Mouse (Mus musculus) splenic B cell, adult 2 months (primary cell): ENCODE data around the gene Lix1l.

Source experiments
- DNase-seq: peaks from one replicate; pipeline ENCODE4 v3.0.0-alpha.2; 2011; ENCODE audit warnings: low read depth, low spot score
- H3K27me3 ChIP-seq: 2 replicates; pipeline ENCODE4 v1.6.1; 2012; ENCODE audit warnings: mild to moderate bottlenecking, low read length, moderate library complexity, mixed read lengths; ENCODE audit not compliant: control insufficient read depth, poor library complexity, insufficient read depth, severe bottlenecking
- H3K36me3 ChIP-seq: 2 replicates; pipeline ENCODE4 v1.6.1; 2012; ENCODE audit warnings: mild to moderate bottlenecking, low read length, moderate library complexity, mixed read lengths; ENCODE audit not compliant: control insufficient read depth, poor library complexity, insufficient read depth, severe bottlenecking

The Lix1l gene

DNA sequence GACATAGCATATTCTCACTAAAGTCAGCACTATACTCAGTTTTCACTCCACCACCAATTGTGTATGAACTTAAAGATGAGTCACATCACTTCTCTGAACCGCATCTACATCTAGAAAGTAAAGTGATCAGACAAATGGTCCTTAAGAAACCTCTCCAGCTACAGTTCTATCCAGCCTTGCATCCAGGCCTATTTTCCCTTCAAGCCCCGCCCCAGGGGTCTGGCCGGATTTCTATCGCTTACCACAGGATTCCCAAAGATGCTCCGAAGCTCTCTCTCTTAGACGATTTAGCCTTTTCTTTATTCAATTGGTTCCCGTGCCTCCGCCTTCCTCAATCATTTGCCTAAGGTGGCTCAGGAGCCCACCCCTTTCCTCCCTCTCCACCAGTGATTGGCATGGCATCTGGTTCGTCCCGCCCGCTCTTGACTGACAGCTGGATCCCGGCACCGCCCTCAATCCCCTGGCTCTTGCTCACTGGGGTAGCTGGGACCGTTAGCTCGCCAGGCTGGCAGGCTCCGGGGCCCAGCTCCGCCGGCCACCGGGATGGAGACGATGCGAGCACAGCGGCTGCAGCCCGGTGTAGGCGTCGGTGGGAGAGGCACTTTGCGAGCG lies at the start of gene Lix1l:
Lix1l (plus strand) TSS at position 511 of the 612 bp plus-strand sequence.
- peak; percentile 88 for DNase-seq
- no peaks in the 10 kb centered on the region; the same call in none of the 2 replicates for H3K27me3 ChIP-seq
- H3K36me3 ChIP-seq: no peaks in the 10 kb centered on the region

DNA sequence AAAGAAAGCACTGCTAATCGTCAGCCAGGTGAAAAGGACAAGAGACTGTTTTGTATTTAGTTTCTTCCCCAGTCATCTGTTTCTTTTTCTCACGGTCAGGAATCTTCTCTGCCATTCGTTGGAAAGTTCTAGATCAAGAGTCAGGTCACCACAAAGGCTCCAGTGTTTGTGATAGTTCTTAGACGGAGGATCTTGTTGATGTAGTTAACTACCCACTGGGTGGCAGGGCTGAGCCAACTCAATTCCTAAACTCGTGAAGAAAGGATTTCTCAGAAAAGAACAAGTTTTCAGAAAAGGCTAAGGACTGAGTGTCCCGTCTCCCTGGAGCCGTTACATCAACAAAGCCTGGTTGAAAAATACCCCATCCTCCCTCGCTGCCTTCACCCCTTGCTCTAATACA lies 49.7 kb upstream of the Lix1l start:
- H3K36me3 ChIP-seq: no peaks in the 10 kb centered on the region
- H3K27me3 ChIP-seq: no peaks in the 10 kb centered on the region
- DNase-seq: peak; percentile 79

DNA sequence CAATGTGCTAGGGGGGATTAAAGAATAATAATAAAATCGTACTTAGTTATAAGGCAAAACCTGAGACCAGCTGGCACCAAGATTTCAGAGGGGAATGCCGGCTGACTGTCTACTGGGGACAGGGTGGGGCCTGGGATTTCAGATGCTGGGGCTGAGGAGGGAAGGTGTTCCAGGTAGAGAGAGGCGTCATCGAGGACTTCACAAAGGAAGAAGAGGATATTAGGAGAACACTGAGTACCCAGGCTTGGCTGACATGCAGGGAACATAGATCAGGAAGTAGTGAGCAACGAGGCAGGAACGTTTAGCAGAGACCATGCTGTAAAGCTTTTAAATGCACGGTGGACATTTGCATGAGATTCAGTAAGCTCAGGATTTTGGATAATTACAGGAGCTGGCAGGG lies 49.1 kb upstream of the Lix1l start:
- Histone ChIP-seq H3K36me3 (no peaks in the 10 kb centered on the region), H3K27me3 (no peaks in the 10 kb centered on the region)
- no peak for DNase-seq

DNA sequence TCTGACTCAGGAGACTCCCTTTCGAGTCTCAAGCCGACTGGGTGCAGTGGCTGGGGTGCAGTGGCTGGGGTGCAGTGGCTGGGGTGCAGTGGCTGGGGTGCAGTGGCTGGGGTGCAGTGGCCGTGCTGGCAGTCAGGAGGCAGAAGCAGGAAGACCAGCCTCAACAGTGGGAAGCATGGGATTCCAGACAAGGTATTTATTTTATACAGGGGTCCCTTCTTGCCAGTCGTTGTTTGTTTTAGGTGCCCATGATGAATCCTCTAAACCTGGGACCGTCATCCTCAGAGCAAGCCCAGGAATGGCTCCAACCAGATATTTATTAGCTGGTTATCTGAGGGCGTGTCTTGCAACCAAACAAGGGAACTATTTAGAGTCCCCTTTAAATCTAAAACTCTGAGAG lies 47.3 kb upstream of the Lix1l start:
- no peak for DNase-seq
- Histone ChIP-seq H3K36me3 (peaks cover under 1% of the 10 kb centered on the region; the same call in 1 of the 2 replicates), H3K27me3 (no peaks in the 10 kb centered on the region)

DNA sequence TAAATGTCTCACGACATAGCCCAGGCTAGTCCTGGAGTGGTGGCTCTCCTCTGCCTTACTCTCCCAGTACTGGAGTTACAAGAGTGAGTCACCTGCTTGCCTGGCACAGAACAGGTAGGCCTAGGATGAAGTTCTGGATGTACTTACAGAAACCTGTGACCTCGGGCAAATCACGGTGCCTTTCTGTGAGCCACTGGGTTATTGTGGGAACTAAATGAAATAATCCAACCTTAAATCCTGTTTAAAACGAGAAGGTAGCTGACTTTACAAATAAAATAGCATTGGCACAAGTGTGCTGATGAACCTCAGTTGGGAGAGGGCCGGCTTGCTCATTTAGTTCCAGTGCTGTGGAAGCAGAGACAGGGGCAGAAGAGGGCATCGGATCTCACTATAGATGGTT lies 46.7 kb upstream of the Lix1l start:
- Histone ChIP-seq H3K27me3 (no peaks in the 10 kb centered on the region), H3K36me3 (peaks cover 4% of the 10 kb centered on the region; the same call in 1 of the 2 replicates)
- no peak for DNase-seq

DNA sequence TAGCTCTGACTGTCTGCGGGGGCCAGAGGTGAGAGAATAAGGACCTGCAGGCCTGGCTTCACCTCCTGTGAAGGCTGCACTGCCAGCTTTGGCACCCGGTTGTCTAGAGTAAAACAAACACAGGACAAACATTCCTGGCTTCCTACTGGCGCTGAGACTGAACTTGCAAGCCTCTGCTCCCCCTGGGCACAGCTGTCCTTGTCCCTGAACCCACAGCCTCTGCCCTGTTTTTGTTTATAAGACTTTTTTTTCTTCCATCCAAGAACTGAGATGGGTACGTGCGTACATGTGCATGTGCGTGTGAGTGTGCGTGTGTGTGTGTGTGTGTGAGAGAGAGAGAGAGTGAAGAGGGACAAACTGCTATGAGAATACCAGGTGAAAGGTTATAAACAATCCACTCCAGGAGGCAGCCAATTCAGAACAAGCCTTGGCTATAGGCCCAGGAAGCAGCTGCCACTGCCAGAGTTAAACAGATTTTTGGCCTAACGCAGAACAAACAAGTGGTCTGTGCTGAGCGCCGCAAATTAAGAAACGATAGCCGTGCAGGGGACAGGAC lies 45.8 kb upstream of the Lix1l start:
- no peak for DNase-seq
- peaks cover 8% of the 10 kb centered on the region for H3K36me3 ChIP-seq
- H3K27me3 ChIP-seq: no peaks in the 10 kb centered on the region

DNA sequence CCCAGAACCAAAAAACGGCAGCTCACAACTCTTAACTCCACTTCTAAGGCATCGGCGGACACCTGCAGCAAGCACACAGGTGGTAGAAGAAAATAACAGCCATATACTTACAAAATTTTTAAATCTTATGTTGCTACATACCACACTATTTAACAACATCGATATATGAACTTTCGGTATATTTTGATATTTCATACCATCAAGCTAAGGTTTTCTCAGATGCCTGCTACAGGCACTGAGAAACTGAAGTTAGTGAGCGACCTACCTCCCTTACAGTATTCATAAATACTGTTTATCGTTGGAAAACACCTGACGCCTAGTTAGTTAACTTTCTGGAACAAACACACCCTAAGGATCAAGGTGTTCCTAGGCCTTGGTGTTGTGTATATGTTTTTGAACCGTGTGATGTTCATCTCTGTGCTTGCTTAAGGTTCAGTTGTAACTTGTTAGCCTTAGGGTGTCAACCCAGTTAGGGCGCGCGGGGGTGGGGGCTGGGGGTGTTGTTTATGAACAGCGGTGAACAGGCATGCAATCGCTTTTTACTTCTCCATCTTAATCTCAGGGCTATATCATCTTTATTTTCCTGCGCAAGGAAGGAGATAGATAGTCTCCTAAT lies 44.8 kb upstream of the Lix1l start:
- no peak for DNase-seq
- H3K36me3 ChIP-seq: peaks cover 17% of the 10 kb centered on the region
- H3K27me3 ChIP-seq: no peaks in the 10 kb centered on the region

DNA sequence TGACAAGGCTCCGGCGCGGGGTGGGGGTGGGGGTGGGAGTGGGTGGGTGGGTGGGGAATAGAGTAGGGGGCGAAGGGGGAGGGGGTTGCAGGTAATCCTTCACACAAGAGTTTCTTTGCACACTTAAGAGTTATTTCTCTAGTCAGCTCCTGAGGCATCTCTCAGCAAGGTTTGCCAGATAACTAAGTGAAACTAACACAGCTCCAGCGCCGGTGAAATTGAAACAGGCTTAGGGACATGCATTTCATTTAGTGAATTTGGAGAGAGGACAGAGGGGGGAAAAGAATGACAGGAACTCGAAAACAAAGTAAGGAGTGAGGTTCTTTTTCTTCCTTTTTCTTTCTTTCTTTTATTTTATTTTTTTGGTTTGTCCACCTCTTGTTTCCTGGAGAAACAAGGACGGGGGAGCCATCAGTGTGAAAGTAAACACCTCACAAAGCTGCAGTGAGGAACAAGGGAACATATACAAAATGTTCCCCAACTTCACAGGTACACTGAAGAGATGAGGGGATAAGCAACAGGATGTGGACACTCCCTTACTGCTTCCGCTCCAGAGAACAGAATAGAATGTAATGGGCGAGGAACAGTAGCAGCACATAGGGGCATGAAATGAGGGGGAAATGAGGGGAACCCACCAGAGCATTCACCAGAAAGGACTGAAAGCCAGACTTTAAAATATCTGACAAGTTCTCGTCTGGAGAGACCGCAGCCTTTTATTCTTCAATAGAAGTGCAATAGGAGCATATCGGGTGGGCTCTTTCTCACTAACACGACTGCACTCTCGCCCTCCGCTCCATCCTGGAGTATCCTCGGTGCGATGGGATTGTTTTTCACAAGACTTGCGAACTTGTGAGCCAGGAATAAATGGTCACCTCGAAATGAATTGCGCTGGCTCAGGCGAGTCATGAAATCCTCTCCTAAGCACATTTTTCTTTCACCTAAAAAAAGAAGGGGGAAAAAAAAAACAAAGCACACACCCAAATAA lies 44.0 kb upstream of the Lix1l start:
- DNase-seq: peak; percentile 48
- H3K27me3 ChIP-seq: no peaks in the 10 kb centered on the region
- H3K36me3 ChIP-seq: peaks cover 22% of the 10 kb centered on the region

DNA sequence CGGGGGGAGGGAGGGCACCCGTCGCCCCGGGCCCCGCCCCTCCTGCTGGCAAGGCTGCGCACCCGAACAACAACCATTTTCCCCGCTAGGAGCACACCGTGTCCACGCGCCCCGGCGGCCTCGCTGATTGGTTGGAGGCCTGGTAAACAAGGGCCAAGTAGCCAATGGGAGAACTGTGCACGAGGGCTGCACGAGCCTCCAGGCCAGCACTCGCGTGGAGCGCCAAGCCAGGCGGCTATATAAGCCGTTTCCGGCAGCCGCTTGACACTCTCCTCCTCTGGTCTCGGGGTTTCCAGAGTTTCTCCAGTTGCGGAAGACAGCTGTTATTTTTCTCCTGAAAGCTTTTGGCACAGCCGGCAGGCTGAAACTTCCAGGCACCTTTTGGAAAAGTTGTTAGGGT lies 43.3 kb upstream of the Lix1l start, which contains the start of gene Txnip:
Txnip (plus strand) TSS at position 264 of the 400 bp plus-strand sequence.
- DNase-seq: peak; percentile 99
- Histone ChIP-seq H3K27me3 (no peaks in the 10 kb centered on the region), H3K36me3 (peaks cover 22% of the 10 kb centered on the region)

DNA sequence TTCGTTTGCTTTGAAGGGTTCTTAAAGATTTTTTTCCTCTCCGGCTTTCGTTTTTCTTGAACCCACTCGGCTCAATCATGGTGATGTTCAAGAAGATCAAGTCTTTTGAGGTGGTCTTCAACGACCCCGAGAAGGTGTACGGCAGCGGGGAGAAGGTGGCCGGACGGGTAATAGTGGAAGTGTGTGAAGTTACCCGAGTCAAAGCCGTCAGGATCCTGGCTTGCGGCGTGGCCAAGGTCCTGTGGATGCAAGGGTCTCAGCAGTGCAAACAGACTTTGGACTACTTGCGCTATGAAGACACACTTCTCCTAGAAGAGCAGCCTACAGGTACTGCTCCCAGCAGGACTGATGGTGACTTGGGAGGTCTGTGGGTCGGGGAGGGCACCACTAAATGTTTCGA lies 42.8 kb upstream of the Lix1l start:
- no peaks in the 10 kb centered on the region for H3K27me3 ChIP-seq
- no peak for DNase-seq

DNA sequence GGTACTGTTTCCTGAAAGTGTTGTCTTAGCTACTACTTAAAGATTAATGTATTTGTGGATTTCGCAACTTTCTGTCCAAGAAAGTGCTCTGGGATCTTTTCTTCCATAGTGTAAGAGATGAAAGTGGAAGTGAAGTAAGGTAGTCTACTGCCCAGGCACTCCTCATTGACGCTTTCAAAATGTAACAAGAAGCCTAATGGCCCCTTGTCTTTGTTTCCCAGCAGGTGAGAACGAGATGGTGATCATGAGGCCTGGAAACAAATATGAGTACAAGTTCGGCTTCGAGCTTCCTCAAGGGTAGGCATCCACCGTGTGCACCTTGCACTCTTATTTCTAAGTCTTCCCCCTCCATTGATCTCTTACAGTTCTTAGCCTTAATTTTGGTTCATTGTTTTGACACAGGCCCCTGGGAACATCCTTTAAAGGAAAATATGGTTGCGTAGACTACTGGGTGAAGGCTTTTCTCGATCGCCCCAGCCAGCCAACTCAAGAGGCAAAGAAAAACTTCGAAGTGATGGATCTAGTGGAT lies 42.2 kb upstream of the Lix1l start:
- Histone ChIP-seq H3K36me3 (peaks cover 22% of the 10 kb centered on the region), H3K27me3 (no peaks in the 10 kb centered on the region)
- DNase-seq: peak; percentile 39

More for the DNA sequence above, 42.8 kb upstream of the Lix1l start:
- H3K36me3 ChIP-seq: peaks cover 22% of the 10 kb centered on the region

DNA sequence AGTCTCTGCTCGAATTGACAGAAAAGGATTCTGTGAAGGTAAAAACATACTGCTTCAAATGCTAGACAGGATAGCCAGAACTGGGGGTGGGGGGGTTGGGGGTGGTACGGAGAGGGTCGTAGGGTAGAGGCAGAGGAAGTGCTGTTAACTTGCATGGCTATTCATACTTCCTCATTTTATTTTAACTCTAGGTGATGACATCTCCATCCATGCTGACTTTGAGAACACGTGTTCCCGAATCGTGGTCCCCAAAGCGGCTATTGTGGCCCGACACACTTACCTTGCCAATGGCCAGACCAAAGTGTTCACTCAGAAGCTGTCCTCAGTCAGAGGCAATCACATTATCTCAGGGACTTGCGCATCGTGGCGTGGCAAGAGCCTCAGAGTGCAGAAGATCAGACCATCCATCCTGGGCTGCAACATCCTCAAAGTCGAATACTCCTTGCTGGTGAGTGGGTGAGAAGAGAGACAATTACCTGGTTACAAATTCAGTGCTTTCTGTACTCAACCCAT lies 41.5 kb upstream of the Lix1l start:
- Histone ChIP-seq H3K36me3 (peaks cover 22% of the 10 kb centered on the region), H3K27me3 (no peaks in the 10 kb centered on the region)
- DNase-seq: peak; percentile 67

DNA sequence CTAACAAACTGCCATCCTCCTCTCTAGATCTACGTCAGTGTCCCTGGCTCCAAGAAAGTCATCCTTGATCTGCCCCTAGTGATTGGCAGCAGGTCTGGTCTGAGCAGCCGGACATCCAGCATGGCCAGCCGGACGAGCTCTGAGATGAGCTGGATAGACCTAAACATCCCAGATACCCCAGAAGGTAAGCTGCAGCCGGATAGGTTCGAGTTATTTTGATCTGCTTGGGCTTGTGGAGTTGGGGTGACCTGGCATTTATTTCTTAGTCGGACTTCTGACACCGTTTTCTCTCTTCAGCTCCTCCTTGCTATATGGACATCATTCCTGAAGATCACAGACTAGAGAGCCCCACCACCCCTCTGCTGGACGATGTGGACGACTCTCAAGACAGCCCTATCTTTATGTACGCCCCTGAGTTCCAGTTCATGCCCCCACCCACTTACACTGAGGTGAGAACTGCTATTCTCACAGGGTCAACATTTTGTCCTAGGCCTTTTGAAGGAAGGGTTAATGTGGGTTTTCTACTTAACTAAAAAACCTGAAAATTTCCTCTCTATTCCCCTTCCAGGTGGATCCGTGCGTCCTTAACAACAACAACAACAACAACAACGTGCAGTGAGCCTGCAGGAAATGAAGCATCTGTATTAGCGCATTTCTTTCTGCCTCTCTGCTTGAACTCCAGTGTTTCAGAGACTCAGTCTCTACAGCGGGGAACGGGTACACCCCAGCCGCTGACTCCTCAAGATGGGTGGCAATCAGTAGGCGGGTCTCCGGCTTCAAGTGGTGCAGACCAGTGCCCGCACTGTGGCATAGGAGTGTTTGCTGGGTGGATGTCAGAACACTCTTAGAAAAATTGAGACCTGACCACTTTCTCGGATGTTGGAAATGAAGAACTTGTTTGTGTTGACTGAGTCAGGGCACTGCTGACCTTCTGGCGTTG lies 40.8 kb upstream of the Lix1l start:
- DNase-seq: peak; percentile 34
- peaks cover 22% of the 10 kb centered on the region for H3K36me3 ChIP-seq
- no peaks in the 10 kb centered on the region for H3K27me3 ChIP-seq
